Mouse (Mus musculus): Measurements from ENCODE around the gene Gm44503. TPM values are rescaled to one million over a fixed set of nuclear protein-coding genes. Genes with fewer than 3 reads are reported as not detected.

Gene Gm44503
- total and polyA plus RNA-seq, 3 experiments, result not detected

GRCm38 (mm10) chr9:72983066-72983465 is 24.4 kb downstream of the Gm44503 start:
- no peak for DNase-seq (ENCODE audit: low read depth, low spot score)
- Histone ChIP-seq H3K9ac (ENCODE audit: control insufficient read depth, low read depth, low read length, poor library complexity, severe bottlenecking) (no peak overlapping the region), H3K27me3 (ENCODE audit: control insufficient read depth in 1 of 2, insufficient read depth in 2 of 2, low read length in 2 of 2) (no peaks in the 10 kb centered on the region), H3K4me3 (ENCODE audit: control insufficient read depth in 1 of 2, insufficient read depth in 1 of 2, low read depth in 2 of 2, low read length in 2 of 2) (no peak overlapping the region), H3K79me2 (ENCODE audit: control insufficient read depth, insufficient read depth, low read length, poor library complexity) (no peaks in the 10 kb centered on the region), H3K27ac (ENCODE audit: control insufficient read depth, low read depth, low read length) (no peak overlapping the region), H3K9me3 (replicated peaks; ENCODE audit: insufficient read depth, low read length) (no peaks in the 10 kb centered on the region), H3K36me3 (ENCODE audit: control insufficient read depth in 1 of 2, insufficient read depth in 2 of 2, low read length in 2 of 2) (peaks cover 0 to 11% of the 10 kb centered on the region in 2 experiments; a peak in 2 of 4 replicates), H3K4me1 (ENCODE audit: control insufficient read depth in 1 of 2, insufficient read depth in 2 of 2, low read length in 2 of 2) (peaks cover 0 to 7% of the 10 kb centered on the region in 2 experiments; a peak in 2 of 4 replicates)
- no peak for TF ChIP-seq USF2 (IDR thresholded peaks at IDR 0.05; ENCODE audit: borderline replicate concordance in 1 of 2, insufficient read depth in 1 of 2, low read depth in 1 of 2, low read length in 2 of 2)
- TF ChIP-seq SIN3A (IDR thresholded peaks at IDR 0.05; ENCODE audit: low read length), result no peak
- TF ChIP-seq SMC3 (IDR thresholded peaks at IDR 0.05; ENCODE audit: low read depth, low read length), result peak; percentile 45
- TF ChIP-seq CTCF (IDR thresholded peaks at IDR 0.05 in 2 of 3, conservative IDR thresholded peaks at IDR 0.05 in 1 of 3; ENCODE audit: control insufficient read depth in 1 of 3, insufficient read depth in 1 of 3, low read depth in 2 of 3, low read length in 3 of 3, poor library complexity in 1 of 3, severe bottlenecking in 1 of 3), result peak in 1 of 3 experiments; percentile 28; a peak in 2 of 6 replicates

DNA sequence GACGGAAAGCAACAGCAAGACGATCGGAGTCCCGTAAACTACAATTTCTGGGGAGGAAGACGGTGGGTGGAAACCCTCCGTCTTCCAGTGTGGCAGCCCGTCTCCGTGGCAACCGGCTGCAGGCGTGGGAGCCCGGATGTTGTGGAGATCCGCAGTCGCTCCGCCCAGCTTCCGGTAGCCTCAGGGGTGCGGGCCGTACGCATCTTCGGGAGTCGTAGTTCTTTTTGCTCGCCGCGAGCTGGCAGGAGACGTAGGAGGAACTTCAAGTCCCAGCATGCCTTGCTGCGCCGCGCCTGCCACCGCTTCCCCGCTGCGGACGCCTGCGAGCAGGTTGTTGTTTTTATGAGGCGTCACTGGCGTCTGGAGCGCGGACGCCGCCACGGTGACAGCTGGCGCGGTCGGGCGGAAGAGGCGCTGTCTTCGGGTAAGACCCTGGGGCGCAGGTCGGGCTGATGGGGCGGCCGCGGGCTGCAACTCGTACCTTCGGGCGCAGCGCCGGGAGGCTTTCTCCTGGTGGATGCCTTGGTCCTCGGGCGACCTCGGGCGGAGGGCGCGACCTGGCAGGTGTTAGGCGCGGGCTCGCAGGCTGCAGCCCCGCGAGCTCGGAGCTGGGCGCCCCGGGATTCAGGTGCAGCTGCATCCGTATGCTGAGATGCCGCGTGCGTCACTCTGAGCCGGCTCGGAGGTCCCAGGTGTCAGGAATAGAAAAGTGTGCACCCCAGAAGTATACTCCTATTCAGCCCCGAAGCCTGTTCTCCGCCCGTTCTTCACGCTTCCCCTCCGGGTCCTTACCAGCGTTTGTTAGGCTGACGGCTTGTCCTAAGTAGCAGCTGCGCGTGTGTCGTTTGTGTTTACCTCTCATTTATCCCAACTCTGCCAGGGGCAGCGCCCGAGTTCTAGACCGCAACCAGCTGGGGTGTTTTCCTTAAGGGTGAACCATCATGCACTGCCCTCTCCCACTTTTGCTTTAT is 26.9 kb downstream of the Gm44503 start, which contains the start of the genes Ccpg1os and Ccpg1:
Ccpg1os (minus strand) TSS at position 133 of the 971 bp plus-strand sequence.
Ccpg1 (plus strand) TSS at position 180 of the 971 bp plus-strand sequence.
- peaks cover 0 to 11% of the 10 kb centered on the region in 2 experiments; a peak in 2 of 4 replicates for H3K36me3 ChIP-seq (ENCODE audit: control insufficient read depth in 1 of 2, insufficient read depth in 2 of 2, low read length in 2 of 2)
- peak within 1 kb of the TSS; percentile 69 for H3K9ac ChIP-seq (ENCODE audit: control insufficient read depth, low read depth, low read length, poor library complexity, severe bottlenecking)
- peak within 1 kb of the TSS; percentile 71 to 93 for H3K4me3 ChIP-seq (ENCODE audit: control insufficient read depth in 1 of 2, insufficient read depth in 1 of 2, low read depth in 2 of 2, low read length in 2 of 2)
- peaks cover 0 to 7% of the 10 kb centered on the region in 2 experiments; a peak in 2 of 4 replicates for H3K4me1 ChIP-seq (ENCODE audit: control insufficient read depth in 1 of 2, insufficient read depth in 2 of 2, low read length in 2 of 2)
- peak; percentile 99 for DNase-seq (ENCODE audit: low read depth, low spot score)
- H3K27ac ChIP-seq (ENCODE audit: control insufficient read depth, low read depth, low read length), result peak within 1 kb of the TSS; percentile 6; the same call in 1 of the 2 replicates
- H3K27me3 ChIP-seq (ENCODE audit: control insufficient read depth in 1 of 2, insufficient read depth in 2 of 2, low read length in 2 of 2), result no peaks in the 10 kb centered on the region
- H3K79me2 ChIP-seq (ENCODE audit: control insufficient read depth, insufficient read depth, low read length, poor library complexity), result no peaks in the 10 kb centered on the region
- H3K9me3 ChIP-seq (replicated peaks; ENCODE audit: insufficient read depth, low read length), result no peaks in the 10 kb centered on the region
- TF ChIP-seq CHD1 (IDR thresholded peaks at IDR 0.05; ENCODE audit: low read depth, low read length) (no peak), SIN3A (IDR thresholded peaks at IDR 0.05; ENCODE audit: low read length) (peak; percentile 97), NRF1 (IDR thresholded peaks at IDR 0.05; ENCODE audit: insufficient read depth, low read depth, low read length, poor library complexity, severe bottlenecking) (peak; percentile 52), MAX (IDR thresholded peaks at IDR 0.05; ENCODE audit: low read length) (peak; percentile 86), POLR2AphosphoS2 (IDR thresholded peaks at IDR 0.05; ENCODE audit: low read length) (no peak), TCF12 (IDR thresholded peaks at IDR 0.05; ENCODE audit: low read depth, low read length) (peak; percentile 32; the same call in 1 of the 2 replicates), CTCF (IDR thresholded peaks at IDR 0.05 in 2 of 3, conservative IDR thresholded peaks at IDR 0.05 in 1 of 3; ENCODE audit: control insufficient read depth in 1 of 3, insufficient read depth in 1 of 3, low read depth in 2 of 3, low read length in 3 of 3, poor library complexity in 1 of 3, severe bottlenecking in 1 of 3) (no peak), POLR2AphosphoS5 (IDR thresholded peaks at IDR 0.05; ENCODE audit: borderline replicate concordance, low read depth, low read length) (no peak), POLR2A (IDR thresholded peaks at IDR 0.05; ENCODE audit: control insufficient read depth in 1 of 2, insufficient read depth in 1 of 2, low read depth in 1 of 2, low read length in 2 of 2, poor library complexity in 1 of 2) (peak; percentile 50 to 57; a peak in 2 of 4 replicates), KAT2A (conservative IDR thresholded peaks at IDR 0.05; ENCODE audit: low read depth, low read length) (peak; percentile 95), ELF1 (IDR thresholded peaks at IDR 0.05; ENCODE audit: low read depth, low read length) (peak; percentile 94), RAD21 (IDR thresholded peaks at IDR 0.05; ENCODE audit: low read depth, low read length) (no peak), E2F4 (IDR thresholded peaks at IDR 0.05; ENCODE audit: borderline replicate concordance, low read depth, low read length) (no peak), JUND (IDR thresholded peaks at IDR 0.05; ENCODE audit: low read depth, low read length) (no peak), RCOR1 (IDR thresholded peaks at IDR 0.05; ENCODE audit: low read depth, low read length) (no peak), MYB (IDR thresholded peaks at IDR 0.05; ENCODE audit: low read depth, low read length) (no peak), USF1 (IDR thresholded peaks at IDR 0.05; ENCODE audit: low read depth, low read length) (no peak), CHD2 (IDR thresholded peaks at IDR 0.05; ENCODE audit: low read length) (no peak), TAL1 (IDR thresholded peaks at IDR 0.05; ENCODE audit: low read length) (no peak), MYC (IDR thresholded peaks at IDR 0.05; ENCODE audit: low read depth, low read length) (0 out of 2 replicates have a peak, but pooled peaks have one; percentile 18), ZNF384 (IDR thresholded peaks at IDR 0.05; ENCODE audit: low read depth, low read length) (no peak), MXI1 (IDR thresholded peaks at IDR 0.05; ENCODE audit: low read depth, low read length) (peak; percentile 87), EP300 (IDR thresholded peaks at IDR 0.05; ENCODE audit: low read depth in 1 of 2, low read length in 2 of 2) (no peak), UBTF (IDR thresholded peaks at IDR 0.05; ENCODE audit: borderline replicate concordance, insufficient read depth, low read depth, low read length) (0 out of 2 replicates have a peak, but pooled peaks have one; percentile 68), ZMIZ1 (IDR thresholded peaks at IDR 0.05; ENCODE audit: low read depth, low read length) (no peak), GATA1 (IDR thresholded peaks at IDR 0.05; ENCODE audit: low read depth, low read length) (no peak)

All from MEL (cell line).